Mouse (Mus musculus) kidney, postnatal 36 days (tissue): ENCODE data around the gene Inafm1.
"Not testable (repeated sequence)": the region's sequence is repeated elsewhere in the genome, so short reads cannot be mapped to it uniquely, and the experiment has no call there.

Experiments used
- DNase-seq, 2 experiments: peaks; one replicate each; pipeline ENCODE4 v3.0.0; 2021 to 2022; ENCODE audit warnings: mixed read lengths in 2 of 2

Inafm1 gene

DNA sequence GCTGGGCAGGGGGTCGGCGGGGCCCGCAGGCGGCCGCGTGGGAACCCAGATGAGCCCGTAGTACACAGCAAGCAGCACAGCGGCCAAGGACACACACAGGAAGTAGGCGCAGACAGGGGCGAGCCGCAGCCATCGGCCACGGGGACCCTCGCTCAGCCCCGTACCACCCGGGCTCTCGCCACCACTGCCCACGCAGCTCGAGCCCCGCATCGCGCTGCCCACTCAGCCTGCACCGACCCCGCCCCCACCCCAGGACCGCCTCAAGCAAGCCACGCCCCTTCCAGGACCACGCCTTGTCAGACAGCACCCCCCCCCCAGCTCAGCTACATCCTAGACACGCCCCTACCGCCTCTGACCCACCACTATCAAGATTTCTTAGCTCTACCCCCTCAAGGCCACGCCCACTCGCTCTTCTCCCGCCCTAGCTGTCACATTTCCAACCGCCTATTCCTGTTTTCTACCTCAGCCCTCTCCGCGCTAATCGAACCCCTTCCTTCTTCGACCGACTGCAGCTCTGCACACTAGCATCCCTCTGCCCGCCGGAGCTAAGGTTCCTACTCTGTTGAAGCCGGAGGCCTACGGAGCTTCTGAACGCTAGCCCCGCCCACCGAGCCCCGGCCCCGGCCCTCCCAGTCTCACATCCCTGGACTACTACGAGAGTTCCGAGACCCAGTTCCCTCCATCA is at the start of gene Inafm1:
TSS of gene Inafm1 (minus strand) at position 537 of the 685 bp plus-strand sequence.
- DNase-seq, result peak; percentile 94 to 95

DNA sequence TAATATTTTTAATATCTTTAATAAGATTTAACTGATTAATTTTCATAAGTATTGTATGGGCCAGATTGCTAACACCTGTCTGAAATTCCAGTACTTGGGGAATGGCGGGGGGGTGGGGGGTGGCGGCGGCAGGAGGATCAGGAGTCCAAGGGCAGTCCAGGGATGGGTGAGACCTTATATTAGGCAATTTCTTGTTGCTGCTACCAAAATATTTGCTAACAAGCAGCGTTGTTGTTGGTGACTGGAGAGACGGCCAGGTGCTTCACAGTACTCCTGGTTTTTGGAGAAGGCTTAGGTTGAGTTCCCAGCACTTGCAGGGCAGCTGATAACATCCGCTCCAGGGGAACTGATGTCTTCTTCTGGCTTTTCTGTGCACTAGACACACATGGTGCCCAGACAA is 47.1 kb upstream of the Inafm1 start:
- DNase-seq, result no peak

DNA sequence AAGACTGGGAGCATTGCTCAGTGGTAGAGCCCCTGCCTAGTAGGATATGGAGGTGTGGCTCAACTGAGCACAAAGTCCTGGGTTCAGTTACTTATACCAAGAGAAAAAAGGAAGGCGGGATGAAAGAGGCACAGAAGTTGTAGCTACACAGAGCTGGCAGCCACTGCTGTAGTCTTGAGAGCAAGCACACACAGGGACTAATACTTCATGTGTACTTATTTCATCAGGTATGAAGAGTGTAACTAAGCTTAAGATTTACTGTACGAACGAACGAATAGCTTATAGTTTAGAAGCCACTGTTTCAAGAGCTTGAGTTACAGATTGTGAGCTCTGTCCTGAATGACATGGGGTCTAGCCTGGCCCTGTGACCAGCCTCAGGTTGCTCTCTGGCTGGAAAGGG is 45.8 kb upstream of the Inafm1 start:
- DNase-seq, result no peak

DNA sequence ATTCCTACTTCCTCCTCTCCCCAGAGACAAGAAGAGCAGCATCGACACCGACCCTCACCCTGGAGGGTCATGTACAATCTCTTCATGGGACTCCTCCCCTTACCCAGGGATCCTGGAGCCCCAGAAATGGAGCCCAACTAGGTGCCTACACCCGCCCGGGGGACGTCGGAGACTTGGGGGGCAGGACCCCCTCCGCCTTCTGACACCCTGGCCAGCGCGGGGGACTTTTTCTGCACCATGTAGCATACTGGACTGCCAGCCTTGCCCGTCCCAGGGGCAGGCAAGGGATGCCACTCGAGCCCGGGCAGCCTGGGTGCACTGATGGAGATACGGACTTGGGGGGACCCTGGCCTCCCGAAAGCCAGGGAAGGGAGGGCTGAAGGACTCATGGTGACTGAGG is 43.7 kb upstream of the Inafm1 start:
- no peak for DNase-seq

DNA sequence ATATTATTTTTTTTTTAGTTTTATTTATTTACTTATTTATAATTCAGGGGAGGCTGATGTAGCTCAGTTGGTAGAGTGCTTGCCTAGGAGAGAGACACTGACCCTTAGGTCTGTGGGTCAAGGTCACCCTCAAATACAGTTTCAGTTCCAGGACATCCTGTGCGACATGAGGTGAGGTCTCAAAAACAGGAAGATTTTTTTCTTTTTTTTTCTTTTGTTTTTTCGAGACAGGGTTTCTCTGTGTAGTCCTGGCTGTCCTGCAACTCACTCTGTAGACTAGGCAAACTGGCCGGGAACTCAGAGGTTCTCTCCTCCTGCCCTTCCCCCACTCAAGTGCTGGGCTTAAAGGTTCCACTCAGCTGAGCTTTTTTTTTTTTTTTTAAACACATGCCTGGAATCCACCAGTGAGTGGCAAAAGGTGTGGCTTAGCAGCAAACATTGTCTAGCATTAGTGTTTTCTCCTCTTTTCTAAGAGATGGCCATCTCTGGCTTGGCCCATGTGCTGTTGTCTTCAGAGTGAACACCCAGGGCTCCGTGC is 41.9 kb upstream of the Inafm1 start:
- DNase-seq, result peak; percentile 50 to 55

DNA sequence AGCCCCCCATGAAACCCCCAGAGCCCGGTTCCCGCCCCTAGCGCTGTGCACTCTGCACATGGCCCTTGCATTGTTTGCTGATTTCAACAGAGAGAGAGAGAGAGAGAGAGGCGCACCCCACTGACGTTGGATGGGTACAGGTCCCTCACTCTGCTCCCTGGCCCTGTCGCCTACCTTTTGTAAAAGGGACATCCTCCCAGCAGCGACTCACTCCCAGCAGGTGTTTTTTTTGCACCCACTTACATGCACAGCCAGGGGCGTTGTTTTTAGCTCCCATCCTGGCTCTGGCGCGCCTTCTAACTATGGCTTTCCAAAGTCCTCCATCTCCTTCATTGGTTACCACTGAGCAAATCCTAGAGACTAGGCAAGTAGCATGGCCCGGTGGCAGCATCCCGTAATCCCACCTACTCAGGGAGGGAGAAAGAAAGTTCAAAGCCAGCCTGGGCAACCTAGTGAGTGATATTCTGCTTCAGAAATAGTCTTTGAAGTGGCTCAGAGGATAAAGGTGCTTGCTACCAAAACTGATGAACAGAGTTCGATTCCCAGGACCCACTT is 40.9 kb upstream of the Inafm1 start:
- no peak for DNase-seq

DNA sequence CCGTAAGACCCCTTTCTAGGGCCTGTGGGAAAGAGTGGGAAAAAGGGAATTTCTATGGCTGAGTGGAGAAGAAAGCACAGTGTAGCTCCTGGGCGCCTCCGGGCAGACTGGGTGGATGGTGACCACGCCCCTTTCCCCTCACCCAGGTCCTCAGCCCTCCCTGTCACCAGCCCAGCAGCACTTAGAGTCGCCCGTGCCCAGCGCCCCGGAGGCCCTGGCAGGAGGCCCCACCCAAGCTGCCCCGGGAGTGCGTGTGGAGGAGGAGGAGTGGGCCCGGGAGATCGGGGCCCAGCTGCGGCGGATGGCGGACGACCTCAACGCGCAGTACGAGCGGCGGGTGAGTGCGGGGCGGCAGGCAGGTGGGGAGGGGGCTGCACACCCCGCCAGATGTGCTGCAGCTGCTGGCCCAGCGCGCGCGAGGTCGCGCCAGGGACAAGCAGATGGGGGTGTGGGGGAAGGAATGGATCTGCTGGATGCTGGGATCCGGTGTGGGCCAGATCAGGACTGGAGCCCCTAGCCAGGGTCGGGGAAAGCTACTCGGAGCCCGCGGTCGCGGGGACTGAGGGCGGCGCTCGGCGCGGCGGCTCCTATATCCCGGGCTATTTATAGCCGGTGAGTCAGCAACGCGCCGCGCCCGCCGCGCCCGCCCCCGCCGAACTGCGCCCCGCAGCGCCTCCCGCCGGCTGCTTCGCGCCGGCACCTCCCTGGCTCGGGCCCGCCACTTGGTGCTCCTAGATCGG is 40.2 kb upstream of the Inafm1 start:
- DNase-seq, result peak; percentile 74 to 86

DNA sequence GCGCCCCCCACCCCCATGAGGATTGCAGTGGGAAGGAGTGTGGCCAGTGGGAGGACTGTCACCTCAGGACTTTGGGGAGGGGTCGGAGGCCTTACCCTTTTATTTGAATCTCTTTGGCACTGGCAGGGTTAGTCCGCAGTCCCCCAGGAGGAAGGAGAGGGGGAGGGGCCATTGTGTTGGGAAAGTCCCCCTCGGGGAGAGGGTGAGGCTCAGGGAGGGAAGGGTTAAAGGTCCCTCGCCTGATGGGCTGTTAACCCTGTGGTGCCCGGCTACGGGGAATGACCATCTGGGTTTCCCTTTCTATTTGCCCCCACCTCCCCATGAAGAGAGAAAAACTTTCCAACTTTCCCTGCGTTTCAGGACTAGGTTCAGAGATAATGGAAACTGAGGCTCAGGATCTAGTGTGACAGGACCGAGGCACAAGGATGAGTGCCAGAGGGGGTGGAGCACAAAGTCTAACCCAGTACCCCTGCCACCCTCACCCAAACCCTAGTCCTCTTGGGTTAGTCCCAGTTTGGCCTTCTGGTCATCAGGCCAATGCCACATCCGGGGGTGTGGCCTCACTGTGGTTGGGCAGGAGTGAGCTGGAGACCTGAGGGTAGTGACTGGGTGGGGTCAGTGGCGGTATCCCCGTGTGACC is 39.4 kb upstream of the Inafm1 start:
- DNase-seq, result peak; percentile 71 to 78

DNA sequence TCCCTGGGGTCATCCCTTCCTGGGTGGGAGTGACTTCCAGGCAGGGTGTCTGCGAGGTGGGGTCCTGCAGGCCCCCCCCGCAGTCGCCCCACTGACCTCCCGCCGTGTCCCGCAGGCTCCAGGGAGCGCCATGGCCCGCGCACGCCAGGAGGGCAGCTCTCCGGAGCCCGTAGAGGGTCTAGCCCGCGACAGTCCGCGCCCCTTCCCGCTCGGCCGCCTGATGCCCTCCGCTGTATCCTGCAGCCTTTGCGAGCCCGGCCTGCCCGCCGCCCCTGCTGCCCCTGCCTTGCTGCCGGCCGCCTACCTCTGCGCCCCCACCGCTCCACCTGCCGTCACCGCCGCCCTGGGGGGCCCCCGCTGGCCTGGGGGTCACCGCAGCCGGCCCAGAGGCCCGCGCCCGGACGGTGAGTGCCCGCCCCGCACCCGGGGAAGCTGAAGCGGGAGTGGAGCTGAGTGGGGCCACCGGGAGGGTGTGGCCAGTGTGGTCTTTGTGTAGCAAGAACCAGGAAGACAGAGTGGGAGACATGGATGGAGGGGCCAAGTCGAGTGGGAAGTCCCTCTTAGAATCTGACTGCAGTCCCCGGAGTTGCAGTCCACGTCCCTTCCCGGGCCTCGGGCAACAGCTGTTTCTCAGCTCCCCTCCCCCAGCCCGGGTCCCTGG is 38.7 kb upstream of the Inafm1 start:
- peak; percentile 30 to 47 for DNase-seq

DNA sequence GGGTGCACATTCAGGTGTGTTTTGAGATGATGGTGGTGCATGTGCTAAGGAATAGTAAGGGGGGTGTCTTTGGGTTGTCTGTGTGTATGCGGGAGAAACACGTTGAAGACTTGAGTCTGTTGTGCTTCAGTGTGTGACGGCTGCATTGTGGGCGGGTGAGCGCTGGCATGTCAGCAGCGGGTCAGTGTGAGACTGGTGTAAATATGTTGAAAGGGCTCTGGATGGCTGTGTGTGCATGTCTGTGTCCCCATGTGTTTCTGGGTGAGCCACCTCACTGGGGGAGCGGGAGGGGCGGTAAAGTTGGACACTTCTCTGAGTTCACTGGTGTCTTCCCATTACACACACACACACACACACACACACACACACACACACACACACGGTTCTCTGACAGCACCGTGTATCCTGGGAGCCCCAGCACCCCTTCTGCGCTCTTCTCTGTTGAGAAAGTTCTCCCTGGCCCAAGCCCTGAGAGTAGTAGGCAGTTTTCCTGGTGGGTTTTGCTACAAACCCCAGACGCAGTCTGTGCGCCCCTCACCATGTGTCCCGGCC is 38.1 kb upstream of the Inafm1 start:
- peak in 1 of 2 experiments; percentile 38 for DNase-seq

DNA sequence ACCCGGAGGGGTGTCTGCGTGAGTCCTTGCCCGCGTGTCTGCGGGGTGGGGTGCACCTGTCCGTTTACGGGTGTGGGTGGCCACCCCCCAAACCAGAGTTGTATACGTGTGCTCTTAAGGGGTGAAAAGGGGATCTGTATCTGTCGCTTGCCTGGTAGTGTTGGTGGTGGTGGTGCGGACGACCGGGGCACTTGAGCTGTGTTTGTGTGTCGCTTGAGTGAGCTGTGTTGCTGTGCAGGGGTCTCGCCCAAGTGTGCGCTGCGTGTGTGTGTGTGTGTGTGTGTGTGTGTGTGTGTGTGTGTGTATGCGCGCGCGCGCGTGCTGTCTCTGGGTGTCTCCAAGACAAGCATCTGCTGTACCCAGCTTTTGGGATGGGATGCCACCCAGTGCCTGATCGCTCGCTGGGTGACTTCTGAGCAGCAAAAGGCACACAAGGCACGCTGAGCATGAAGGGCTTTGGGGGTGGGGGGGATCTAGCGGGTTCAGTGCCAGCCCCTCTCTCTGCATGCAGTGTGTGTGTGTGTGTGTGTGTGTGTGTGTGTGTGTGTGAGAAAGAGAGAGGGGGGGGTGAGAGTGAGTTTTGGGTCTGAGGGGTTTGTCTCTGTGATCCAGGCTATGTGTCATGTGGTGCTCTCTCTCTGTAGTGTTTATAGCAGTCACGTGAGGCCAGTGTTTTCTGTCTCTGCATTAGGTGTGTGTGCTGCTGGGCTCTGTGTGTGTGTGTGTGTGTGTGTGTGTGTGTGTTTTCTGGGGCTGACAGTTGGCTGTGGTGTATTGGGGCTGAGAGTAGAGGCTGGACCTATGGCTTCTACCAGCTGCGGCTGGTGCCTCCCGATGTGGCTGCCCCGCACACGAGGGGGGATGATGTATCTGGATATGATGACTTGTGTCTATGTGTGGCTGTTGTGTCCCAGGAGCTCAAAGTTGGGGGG is 37.4 kb upstream of the Inafm1 start:
- DNase-seq, result peak; percentile 21 to 45

DNA sequence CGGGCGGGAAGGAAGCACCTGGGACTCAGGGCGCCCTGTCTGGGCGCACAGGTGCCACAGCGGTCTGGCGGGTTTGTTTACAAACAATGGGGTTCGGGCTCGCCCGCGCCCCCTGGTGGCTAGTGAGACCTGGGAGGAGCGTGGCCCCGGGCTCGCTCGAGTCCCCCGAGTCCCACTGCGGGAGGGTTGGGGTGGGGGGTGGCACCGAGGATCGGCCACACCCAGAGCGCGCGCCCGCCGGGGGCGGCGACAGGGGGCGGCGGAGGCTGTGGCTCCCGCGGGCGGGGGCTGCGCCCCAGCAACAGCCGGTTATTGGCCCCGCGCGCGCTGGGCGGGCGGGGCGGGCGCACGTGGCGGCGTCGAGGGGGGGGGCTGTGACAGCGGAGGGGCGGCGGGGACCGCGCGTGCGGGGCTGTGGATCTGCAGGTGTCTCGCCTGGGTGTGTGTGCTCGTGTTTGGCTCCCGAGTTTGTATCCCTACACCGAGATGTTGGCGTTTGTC is 36.7 kb upstream of the Inafm1 start:
- DNase-seq, result peak; percentile 81 to 94

DNA sequence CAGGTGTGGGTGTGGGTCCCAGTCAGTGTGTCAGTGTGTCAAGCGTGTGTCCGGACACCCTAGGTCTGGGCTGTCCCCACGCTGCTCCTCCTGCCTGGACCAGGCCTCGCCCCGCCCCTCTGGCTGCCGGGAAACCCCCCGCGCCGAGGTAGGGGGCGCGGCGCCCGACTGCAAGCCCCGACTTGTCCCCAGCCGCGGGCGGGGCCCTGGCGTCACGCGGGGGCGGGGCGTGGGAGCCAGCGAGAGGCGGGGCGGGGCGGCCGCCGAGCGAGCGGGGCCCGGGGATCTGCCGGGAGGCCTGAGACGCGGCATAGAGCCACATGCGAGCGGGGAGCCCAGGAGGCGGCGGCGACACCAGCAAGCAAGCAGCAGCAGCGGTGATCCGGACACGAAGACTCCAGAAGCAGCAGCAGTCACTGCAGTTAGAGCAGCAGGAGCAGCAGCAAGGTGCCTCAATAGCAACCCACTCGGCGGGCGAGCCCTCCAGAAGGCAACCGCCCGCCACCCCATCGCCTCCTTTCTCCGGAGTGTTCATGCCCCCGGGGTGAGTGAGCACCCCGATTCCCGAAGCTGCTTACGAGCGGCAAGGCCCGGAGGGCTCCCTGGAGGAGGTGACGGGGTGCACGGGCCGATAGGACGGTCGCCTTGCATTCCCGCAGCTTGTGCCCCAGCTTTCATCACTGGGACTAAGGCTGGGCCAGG is 36.1 kb upstream of the Inafm1 start:
- peak; percentile 87 to 96 for DNase-seq

DNA sequence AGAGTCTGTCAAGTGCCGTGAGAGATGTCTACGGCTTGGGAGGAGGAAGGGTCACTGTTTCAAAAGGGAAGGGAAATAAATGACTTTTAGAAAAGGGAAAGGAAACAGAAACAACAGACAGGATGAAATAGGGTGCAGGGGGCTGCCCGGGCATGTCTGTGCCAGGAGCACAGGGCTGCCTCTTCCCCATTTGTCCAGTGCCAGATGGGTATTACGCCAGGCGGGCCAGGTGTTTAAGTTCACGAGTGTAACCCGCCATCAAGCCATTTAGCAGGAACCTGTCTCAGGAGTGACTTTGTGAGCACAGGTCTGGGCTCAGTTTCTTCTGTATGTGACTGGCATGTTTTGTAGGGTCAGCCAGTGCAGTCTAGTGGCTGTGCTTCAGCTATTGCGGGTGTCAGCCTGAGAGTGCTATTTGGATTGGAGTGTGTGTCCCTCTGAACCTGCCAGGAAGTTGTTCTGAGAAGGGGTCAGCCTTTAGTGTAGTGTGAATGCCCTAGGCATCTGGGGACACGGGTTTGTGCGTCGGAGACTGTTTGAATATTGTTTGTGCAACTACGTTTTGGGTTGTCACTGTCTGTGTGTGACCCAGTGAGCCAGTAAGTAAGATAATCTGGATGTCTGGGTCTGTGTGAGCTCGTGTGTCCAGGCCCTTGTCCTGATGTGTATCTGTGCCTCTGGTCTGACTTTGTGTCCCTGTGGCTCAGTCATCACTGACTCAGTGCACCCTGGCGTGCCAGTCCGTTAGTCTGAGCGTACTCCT is 35.3 kb upstream of the Inafm1 start:
- peak in 1 of 2 experiments; percentile 20 for DNase-seq

DNA sequence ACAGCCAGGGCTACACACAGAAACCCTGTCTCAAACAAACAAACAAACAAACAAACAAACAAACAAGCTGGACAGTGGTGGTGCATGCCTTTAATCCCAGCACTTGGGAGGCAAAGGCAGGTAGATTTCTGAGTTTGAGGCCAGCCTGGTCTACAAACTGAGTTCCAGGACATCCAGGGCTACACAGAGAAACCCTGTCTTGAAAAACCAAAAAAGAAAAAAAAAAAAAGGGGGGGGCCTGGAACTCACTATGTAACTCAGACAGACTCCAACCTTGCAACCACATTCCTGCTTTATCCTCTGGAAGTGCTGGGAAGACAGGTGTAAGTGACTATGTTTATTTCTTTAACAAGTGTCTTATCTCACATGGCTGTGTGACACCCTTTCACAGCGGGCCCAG is 34.7 kb upstream of the Inafm1 start, which contains the start of gene Bbc3:
TSS of gene Bbc3 (plus strand) at position 301 of the 400 bp plus-strand sequence.
- not testable (repeated sequence) for DNase-seq

DNA sequence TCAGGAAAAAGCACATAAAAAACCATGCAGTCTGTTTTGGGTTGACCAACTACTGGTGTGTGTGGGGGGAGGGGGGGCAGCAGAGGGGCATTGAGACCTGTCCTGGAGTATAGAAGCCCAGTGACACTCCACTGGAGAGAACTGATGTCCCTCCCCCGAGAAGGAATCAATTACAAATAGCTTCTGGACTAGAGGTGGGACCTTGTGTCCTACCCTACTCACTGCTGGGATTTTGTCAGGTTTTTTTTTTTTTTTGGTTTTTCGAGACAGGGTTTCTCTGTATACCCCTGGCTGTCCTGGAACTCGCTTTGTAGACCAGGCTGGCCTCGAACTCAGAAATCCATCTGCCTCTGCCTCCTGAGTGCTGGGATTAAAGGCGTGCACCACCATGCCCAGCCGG is 33.7 kb upstream of the Inafm1 start:
- not testable (repeated sequence) for DNase-seq

DNA sequence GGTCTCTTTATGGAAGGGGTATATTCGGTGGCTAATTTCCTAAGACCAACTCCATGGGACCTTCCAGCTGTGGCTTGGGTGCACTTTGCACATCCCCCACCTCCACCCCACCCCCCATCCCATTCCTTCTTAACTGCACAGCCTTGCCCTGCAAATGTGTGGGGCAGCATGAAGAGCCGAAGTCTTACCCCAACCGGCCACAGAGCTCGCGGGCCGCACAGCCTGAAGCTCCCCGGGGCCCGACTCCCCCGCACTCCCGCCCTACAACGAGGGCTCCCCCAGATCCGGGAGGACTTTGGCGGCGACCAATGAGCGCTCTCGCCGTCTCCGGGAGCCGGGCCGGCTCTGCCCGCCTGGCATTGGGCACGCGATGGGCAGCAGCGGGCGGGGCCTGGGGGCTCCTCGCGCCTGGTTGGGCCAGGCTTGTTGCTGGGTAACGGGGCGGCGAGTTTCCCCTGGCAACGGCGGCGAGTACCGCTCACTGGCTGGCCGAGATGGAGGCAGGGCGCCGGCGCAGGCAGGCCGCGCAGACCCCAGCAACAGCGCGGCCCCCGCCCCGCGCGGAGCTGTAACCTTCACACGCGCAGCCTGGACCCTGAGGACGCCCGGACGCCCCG is 26.1 kb upstream of the Inafm1 start:
- peak; percentile 91 to 92 for DNase-seq

DNA sequence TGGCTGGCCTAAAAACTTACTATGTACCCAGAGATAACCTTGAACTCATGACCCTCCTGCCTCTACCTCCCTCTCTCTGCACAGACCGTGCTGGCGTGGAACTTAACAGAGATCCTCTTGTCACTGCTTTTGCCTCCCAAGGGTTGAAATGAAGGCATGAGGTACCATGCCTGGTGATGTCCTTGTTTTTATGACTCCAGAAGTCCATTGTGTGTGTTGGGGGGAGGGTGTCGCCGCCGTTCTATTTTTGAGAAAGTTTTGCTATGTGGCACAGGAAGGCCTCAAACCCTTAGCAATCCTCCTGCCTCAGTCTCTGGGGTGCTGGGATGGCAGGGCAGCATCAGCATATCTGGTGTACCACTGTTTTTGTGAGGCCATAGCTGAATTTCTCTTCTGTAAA is 25.5 kb upstream of the Inafm1 start:
- no peak for DNase-seq

DNA sequence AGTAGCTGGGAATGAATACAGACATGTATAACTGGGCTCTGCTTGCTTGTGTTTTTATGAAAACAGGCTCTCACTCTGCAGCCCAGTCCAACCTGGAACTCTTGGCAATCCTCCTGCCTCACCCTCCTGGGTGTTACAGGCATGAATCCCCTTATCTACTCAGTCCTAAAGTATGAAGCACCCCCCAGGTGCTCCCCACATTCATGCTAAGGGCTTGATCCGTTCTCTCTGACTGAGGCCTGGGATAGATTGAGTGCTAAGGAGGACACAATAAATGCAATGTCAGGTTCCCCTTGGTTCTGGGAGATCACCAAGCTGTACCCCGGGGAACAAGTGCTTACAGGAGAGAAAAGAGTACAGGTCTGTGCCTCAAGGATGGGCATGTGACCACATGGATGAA is 24.2 kb upstream of the Inafm1 start:
- no peak for DNase-seq
